Mouse (Mus musculus) megakaryocyte, adult 5-6 weeks (primary cell): ENCODE measurements around the gene Cldn6. TPM values are rescaled to one million over a fixed set of nuclear protein-coding genes. Genes with fewer than 3 reads are reported as not detected.

ENCODE experiments used
- ATAC-seq: 2 replicates; pipeline ENCODE4 v1.8.0; 2016; ENCODE audit warnings: mild to moderate bottlenecking, inconsistent platforms; ENCODE audit not compliant: poor library complexity, severe bottlenecking
- total RNA-seq, 2 experiments: library from RNA; stranded (forward) in 1 of 2; stranded (reverse) in 1 of 2; fragments of 153-499, 151-499 nt in 1 of 2; fragments of 221-1000, 200-1000 nt in 1 of 2; gene quantifications; 2 replicates each; pipeline versions ENCODE4 v1.2.3 to v1.2.4; 2015 to 2017

Gene Cldn6
- total RNA-seq, 2 experiments from 2014 or later: not detected

DNA sequence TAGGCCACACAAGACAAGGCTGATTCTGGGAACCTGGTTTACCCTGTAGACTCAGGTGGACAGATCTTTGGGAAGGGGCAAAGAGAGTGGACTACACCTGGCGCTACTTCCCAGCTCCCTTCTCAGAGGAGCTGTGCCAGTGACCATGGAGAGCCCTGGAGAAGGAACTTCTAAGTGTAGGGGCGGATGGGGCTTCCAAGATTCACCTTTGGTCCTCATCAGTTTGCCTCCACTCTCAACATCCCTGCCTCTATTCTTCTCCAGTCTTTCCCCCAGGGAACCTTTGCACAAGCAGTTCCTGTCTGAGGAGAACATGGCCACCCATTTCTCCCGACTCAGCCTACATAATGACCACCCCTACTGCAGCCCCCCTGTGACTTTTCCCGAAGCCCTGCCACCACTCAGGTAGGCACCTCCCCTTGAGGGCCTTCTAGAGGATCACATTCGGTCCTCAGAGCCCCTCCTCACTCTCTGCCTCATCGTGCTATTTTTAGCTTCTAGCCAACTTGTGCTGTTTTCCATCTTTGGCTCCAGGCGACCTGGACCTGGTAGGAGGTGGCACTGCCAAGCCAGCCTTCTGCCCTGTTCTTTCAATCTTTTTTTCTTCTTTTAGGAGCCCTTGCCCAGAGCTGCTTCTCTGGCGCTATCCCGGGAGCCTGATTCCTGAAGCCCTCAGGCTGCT is 4.6 kb upstream of the Cldn6 start:
- no peak for ATAC-seq

DNA sequence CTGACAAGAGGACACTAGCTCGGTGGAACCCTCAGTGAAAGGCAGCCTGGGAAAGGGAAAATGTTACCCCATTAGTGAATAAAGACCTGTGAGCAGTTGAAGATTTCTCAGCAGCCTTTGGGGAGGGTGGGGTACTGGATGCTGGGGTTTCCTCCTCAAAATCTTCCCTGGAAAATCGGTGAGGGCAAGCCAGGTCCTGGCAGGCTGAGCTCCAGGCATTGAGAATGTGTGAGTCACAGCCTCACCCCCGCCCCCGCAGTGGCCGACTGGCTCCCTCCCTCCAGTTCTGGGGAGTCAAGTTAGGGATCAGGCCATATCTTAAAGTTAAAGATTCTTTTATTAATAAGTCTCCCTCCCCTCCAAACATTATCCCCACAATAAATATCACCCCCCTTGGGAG is 3.9 kb upstream of the Cldn6 start:
- ATAC-seq: no peak

DNA sequence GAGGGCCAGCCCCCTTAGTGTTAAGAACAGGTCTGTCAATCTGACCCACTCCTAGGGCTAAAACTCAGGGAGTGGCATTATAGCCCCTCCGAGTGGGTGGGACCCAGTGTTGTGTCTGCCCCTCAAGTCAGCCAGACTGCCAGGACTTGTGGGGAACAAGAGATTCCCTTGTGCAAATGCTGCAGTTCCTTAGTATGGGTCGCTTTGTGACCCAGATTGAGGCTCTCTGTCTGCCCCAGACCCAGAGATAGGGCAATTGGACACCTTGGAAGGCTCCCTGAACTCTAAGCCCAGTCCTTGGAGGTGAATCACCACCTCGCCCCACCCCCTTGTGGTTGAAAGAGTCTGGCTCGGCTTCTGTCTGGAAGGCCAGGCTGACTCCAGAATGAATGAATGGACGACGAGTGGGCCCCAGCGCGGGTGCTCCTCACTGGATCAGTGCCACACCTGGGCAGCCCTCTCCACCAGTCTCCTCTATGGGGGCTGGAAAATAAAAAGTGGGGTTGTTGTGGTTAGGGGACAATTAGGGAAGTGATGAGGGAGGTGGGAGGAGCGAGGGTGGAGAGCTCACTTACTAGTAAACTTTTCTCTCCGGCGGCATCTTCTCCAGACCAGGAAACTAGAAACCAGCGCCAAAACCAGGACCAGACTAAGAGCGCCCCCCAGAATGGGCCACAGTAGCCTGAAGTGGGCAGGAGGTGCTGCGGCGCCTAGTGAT is 3.3 kb upstream of the Cldn6 start:
- ATAC-seq: peak; percentile 29

DNA sequence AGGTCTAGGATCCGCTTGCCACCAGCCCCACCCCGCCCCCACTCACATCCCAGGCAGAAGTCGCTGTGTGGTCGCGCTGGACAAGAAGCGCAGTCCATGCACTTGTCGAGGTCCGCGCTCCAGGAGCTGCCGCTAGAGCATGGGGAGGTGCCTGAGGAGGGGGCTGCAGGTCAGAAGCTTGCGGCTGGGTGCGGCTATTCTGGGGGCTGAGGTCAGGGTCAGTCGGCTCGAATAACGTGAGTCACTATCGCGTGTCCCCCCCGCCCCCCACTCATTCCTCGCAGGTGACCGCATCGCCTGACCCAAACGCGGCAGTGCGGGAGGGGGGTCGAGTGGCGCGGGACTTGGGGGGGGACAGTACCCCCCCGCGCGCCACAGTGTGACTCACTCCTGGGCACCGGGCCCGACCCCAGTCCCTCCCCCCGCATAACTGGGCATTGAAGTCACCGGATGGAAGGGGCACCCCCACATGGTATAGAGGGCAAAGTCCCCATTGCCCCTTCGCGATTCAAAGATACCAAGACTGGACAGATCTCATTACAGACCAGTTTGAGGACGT is 2.5 kb upstream of the Cldn6 start:
- ATAC-seq: no peak

DNA sequence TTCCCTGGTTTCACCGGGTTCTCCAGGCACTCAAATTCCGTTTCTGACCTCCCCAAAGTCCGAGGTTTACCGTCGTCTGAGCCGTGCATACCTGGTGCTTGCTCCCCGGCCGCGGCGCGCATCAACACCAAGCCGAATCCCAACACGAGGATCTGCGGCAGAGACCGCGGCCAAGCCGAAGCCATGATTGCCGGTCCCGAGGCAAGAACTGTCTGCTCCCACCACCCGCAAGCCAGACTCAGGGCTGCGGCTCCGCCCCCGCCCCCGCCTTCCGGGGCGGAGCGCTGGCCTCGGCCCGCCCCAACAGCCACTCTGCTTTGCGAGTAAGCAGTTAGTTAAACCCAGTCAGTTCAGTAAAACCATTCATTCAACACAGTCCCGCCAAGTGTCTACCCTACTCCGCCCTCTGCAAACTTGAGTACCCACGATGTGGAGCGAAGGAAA is 1.8 kb upstream of the Cldn6 start, which contains the start of gene Tnfrsf12a:
Gene Tnfrsf12a (minus strand): TSS at position 233 of the 444 bp plus-strand sequence.
- peak; percentile 56 for ATAC-seq

DNA sequence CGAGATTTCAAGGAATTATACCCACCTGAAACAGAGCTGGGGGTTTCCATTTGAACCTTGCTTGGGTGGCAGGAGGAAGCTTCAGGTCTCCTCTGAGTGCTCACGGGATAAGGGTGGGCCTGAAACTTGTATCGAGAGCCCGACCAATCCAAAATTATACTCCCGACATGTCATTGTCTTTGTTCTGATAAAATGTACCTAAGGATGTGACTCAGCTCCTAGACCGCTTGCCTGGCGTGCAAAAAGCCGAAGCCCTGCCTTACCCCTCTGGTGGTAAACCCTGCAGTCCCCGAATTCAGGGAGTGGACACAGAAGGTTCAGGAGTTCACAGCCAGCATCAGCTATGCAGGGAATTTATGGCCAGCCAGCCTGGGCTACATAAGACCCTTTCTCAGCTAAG is 1.3 kb downstream of the Cldn6 start:
- no peak for ATAC-seq

DNA sequence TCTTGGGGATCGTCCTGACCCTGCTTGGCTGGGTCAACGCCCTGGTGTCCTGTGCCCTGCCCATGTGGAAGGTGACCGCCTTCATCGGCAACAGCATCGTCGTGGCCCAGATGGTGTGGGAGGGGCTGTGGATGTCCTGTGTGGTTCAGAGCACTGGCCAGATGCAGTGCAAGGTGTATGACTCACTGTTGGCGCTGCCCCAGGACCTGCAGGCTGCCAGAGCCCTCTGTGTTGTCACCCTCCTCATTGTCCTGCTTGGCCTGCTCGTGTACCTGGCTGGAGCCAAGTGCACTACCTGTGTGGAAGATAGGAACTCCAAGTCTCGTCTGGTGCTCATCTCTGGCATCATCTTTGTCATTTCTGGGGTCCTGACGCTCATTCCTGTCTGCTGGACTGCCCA is 2.0 kb downstream of the Cldn6 start:
- no peak for ATAC-seq

DNA sequence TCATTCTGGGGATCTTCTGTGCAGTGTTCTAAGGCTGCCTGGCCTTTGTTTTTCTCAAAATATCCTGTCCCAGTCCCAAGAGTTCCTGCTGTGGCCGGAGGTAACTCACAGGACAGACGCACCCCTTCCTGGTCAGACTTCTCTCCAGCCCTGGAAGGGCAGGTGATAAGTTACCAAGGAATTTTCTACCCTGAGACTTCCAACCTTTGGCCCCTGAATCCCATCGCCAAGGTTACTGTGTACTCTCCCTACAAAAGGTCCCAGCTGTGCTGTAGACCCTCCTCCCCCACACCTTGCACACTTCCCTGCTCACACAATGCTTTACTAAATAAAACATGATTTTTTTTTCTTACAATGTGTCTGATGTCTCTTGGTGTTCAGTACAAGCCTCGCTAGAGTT is 3.0 kb downstream of the Cldn6 start:
- no peak for ATAC-seq

DNA sequence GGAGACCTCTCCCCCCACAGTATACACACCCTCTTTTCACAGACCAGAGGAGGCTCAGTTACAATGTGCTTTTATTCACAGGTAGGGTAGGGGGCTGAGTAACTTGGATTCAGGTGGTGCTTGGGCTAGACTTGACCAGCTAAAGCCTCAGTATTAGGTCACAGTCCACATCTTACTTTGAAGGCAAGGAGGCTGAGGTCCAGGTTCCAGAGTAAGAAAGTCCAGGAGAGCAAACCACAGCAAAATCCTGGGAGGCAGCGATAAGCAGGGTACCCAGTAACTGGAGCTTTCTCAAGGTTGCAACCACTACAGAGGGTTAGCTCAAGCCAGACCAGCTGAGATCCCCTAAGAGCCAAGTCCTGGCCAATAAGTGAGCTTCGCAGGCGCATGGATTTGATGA is 3.5 kb downstream of the Cldn6 start:
- no peak for ATAC-seq

DNA sequence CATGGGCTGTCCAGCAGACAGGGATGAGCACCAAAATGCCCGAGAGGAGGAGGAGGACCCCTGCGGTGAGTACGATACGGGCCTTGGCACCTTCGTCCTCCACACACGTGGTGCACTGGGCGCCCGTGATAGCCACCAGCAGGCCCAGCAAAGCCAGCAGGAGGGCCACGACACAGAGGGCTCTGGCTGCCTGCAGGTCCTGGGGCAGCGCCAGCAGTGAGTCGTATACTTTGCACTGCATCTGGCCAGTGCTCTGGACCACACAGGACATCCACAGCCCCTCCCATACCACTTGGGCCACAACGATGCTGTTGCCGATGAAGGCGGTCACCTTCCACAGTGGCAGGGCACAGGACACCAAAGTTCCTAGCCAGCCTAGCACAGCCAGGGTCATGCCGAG is 4.2 kb downstream of the Cldn6 start:
- ATAC-seq: no peak

DNA sequence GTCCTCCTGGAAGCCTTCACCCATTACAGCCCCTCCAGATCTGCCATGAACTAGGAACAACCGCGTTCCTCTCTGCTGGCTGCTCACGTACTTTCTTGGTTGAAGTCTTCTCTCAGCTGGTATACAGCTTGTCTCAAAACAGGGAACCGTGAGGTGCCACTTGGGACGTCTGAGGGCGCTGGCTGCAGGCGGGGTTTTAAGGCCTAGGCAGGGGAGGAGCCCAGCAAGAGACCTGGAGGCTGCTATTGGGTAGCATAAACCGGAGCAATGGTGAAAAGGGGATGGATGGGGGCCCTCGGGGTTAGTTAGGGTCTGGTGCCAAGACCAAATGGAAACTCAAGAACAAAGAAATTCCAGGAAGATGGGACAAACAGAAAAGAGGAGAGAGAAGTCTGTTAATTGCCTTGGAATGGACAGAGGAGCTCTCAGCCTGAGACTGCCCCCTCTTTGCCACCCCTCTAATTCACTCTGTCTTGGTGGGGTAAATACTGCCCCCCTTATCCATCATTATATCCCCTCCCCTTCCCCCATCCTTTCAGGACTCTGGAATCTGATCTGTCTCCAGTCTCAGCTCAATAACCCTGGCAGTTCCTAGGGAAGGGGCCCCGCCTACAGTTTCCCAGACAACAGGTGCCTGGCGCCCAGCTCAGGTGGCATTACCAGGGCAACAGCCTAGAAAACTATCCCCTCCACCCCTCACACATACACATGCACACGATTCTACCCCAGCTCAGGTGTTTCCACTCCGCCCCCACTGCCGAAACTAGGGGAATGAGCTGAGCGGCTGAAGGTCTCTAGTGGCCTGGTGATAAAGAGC is 5.0 kb downstream of the Cldn6 start, which contains the start of gene Cldn9:
Gene Cldn9 (minus strand): TSS at position 171 of the 817 bp plus-strand sequence.
- ATAC-seq: no peak

DNA sequence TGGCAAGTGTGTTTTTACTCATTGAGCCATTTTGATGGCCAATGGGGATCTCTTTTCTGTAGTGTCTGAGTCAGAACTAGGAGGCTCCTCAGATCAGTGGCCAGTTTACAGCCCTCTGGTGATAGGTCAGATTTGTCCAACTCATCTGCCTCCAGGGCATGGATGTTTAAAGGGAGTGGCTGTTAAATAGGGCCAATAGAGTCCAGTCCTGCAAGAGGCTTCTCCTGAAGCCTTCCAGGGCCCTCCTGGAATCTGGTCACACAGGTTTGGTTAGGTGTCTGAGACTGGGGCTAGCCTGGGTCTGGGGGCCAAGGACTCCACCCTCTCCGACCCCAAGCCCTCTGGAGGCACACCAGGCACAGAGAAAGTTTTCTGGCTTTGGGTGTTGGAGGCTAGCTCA is 15.4 kb downstream of the Cldn6 start:
- ATAC-seq: no peak

DNA sequence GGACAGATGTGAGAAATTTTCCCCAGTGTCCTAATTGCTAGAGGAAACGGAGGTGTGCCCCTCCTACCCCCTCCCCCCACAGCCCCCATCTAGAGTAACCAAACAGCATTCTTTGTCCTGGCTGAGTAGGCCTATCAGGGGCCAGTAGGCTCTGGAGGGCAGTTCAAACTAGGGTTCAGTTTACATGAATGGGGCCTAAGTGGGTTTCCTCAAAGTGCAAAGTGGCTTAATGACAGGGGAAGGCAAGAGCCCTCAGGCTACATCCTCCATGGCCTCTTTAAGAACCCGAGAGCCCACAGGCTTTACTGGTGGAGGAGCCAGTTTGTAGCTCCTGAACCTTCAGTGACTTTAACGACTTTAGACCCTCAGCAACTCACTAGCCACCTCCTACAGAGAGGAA is 16.8 kb downstream of the Cldn6 start:
- ATAC-seq: no peak

DNA sequence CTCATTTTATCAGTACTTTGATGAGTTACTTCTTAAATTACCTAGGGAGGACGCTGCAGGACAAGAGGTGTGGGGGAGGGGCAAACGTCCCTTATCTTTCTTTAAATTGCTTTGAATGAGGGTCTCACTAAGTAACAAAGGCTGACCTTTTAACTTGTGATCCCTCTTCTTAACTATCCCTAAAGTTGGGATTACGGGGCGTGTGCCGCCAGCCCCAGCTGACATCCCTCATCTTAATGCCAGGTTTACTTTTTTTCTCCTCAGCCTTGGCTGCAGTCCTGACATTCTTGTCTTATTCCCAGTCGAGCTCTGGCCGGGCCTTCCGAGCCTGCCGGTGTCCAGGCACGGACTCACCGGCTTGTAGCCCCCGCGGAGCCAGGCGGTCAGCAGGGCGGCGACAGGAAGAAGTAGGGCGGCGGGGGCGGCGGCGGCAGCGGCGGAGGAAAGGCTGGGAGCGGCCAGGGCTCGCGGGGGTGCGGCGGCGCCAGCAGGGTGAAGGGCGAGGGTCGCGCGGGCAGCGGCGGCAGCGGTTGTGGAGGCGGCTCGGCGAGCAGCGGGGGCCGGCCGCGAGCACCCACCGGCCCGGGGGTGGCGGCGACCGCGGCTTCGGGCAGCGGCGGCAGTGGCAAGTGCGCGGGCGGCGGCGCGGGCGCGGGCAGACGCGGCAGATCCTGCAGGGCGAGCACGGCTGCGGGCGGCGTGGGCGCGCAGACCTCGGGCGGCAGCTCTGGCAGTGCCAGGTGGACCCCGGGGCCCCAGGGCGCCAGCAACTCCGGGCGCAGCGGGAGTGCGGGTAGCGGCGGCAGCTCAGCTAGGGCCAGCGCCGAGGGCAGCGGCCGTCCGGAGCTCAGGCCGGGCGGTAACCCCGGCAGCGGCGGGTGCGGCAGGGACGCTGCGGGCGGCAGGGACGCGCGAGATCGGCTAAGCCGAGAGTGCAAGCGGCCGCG is 20.4 kb downstream of the Cldn6 start:
- no peak; the same call in 1 of the 2 replicates for ATAC-seq

DNA sequence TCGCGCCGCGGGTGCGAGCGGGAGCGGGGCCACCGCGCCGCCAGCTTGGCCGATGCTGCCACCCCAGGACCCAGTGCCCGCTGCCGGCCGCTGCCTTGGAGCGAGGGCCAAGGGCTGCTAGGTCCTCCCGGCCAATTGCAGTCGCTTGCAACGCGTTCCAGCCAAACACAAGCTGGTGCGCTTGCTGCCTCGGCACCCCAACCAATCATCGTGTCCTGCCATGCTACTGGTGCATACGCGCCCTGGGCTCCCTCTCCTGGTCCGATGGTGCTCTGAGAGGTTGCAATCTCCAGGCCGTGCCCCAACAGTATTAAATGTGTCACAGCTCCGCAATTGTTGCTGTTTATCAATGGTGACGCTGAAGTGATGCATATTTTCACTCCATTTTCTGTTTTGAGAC is 21.0 kb downstream of the Cldn6 start:
- ATAC-seq: peak; percentile 98

DNA sequence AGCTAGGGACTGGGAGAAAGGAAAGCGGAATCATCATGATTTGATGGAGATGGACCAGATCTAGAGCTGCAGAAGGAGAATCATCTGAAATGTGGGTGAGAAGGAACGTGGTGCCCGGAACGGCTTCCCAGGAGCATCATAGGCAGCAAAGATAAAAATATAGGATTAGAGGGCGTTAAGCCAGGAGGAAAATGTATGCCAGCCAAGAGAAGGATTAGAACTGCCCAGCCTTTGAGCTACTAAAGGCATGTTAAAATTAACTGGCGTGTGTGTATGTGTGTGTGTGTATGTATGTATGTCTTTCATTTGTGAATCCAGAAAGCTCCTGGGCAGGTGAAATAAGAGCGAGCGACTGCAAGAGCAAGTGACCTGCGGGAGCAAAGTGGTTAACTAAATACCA is 24.3 kb downstream of the Cldn6 start:
- no peak for ATAC-seq

DNA sequence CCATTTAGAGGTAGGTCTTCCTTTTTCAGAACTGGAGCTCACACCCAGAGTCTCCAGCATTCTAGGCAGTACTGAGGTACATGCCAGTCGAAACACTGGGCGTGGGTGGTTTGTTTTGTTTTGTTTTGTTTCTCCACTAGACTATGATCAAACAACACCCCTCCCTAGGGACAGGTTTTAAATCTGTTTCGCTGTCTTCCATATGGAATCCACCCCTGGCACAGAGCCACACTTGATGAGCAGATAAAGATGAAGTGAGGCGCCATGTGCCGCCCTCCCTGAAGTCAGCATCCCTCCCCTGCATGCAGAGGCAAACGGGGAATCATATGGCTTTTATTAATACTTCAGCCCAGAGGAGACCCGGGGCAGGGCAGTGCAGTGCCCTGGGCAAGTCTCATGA is 25.7 kb downstream of the Cldn6 start:
- ATAC-seq: no peak

DNA sequence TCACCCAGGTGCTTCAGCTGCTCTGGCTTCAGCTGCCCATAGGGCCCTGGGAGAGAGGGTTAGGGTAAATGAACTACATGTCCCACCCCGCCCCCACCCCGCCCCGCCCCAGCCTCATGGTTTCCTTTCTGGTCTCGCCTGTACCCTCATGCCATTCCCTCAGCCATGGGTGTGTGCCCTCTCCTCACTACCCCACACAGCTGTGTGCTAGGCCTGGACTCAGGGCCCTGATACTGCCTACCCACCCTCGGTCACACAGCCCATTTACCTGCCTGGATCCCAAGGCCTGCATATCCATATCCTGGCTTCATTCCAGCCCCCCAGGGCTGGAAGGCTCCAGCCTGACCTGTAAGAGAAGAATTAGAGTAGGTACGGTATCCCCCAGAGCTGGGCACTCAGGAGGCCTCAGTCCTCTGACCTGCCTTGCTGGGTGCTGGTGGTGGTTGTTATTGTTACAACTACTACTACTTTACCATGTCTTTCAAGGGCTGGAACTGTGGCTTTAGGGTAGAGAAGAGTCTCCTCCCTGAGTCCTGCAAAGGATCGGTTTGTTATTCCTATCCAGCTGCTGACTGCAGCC is 26.6 kb downstream of the Cldn6 start:
- ATAC-seq: no peak

DNA sequence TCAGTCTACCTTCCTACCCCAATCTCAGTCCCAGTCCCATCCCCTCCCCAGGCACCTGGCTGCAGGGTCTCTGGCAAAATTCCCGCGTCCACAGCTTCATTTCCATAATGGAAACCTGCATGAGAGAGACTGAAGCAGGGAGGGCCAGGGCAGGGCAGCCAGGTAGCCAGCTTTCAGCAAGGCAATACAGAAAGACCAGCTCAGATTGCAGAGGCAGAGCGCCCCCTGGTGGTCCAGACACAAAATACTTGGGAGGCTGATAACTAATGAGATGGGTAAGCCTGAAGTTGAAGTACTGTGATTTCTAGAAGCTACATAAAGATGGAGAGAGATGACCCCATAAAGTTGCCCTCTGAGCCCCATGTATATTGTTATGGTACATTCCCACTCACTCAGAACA is 27.2 kb downstream of the Cldn6 start:
- ATAC-seq: peak; percentile 80

DNA sequence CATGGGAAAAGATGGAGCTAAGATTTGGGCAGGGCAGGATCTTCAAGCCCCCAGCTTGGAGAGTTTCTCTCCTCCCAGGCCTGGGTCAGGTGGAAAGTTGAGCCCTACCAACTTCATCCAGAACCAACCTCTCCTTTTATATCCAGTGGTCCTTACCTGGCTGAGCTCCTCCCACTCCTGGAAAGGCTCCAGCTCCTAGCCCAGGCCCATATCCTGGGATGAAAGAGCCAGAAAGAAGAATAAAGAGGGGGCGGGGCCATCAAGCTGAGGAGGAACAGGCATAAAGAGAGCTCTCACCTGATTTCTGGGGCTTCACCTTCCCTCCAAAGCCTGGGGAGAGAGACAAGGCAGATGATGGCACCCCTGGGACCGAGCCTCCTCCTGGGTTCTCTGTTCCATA is 38.0 kb downstream of the Cldn6 start:
- ATAC-seq: no peak
